Mouse (Mus musculus): ENCODE data around the gene Lrrc61. TPM values are rescaled to one million over a fixed set of nuclear protein-coding genes. Genes with fewer than 3 reads are reported as not detected.
A peak's percentile ranks its signal among the peaks of the same experiment; 100 is the strongest.

The Lrrc61 gene
- polyA plus RNA-seq, 1 experiment from 2014 or later, result 9.7 TPM

- no peak for ATAC-seq (ENCODE audit: low FRiP score, low TSS enrichment)
- Histone ChIP-seq H3K27me3 (ENCODE audit: control insufficient read depth, insufficient read depth, low read length) (no peaks in the 10 kb centered on the region), H3K4me3 (ENCODE audit: low read length) (no peak overlapping the region), H3K9me3 (ENCODE audit: control insufficient read depth, low read length) (no peaks in the 10 kb centered on the region), H3K27ac (ENCODE audit: low read depth, low read length) (no peak overlapping the region), H3K4me1 (ENCODE audit: control insufficient read depth, insufficient read depth, low read length) (peaks cover 12% of the 10 kb centered on the region), H3K36me3 (ENCODE audit: control insufficient read depth, insufficient read depth, low read length) (no peaks in the 10 kb centered on the region), H3K4me2 (replicated peaks; ENCODE audit: low read depth, low read length) (no peak overlapping the region), H3K9ac (ENCODE audit: low read depth, low read length) (no peak overlapping the region)
- WGBS, result 85% methylated on average over 3 of the region's 3 CpGs
These were observed 12.0 kb upstream of the Lrrc61 start for GRCm38 (mm10) chr6:48542631-48543030.

GRCm38 (mm10) chr6:48545251-48545650 lies 9.3 kb upstream of the Lrrc61 start:
- Histone ChIP-seq H3K4me1 (ENCODE audit: control insufficient read depth, insufficient read depth, low read length) (peaks cover 12% of the 10 kb centered on the region), H3K27ac (ENCODE audit: low read depth, low read length) (no peak overlapping the region), H3K4me2 (replicated peaks; ENCODE audit: low read depth, low read length) (no peak overlapping the region), H3K9ac (ENCODE audit: low read depth, low read length) (no peak overlapping the region), H3K9me3 (ENCODE audit: control insufficient read depth, low read length) (no peaks in the 10 kb centered on the region), H3K36me3 (ENCODE audit: control insufficient read depth, insufficient read depth, low read length) (no peaks in the 10 kb centered on the region), H3K4me3 (ENCODE audit: low read length) (no peak overlapping the region), H3K27me3 (ENCODE audit: control insufficient read depth, insufficient read depth, low read length) (no peaks in the 10 kb centered on the region)
- 65% methylated on average over 5 of the region's 5 CpGs for WGBS
- no peak for ATAC-seq (ENCODE audit: low FRiP score, low TSS enrichment)

DNA sequence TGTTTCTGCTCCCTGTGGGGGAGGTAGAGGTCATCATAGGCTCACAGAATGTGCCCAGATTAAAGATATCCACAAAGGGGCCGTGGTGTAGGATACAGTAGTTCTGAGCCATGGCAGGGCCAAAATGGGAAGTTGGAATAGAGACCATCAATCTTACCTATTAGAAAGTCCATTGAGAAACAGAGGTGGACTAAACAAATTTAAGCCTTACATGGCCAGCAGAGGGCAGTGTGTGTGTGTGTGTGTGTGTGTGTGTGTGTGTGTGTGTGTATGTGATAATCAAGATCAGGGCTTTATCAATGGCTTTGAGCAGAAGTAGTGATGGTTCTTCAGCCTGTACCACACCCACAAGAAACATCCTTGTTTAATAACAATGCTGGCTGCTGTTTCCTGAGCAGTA lies 8.3 kb upstream of the Lrrc61 start:
- no peak overlapping the region for H3K9ac ChIP-seq (ENCODE audit: low read depth, low read length)
- no peaks in the 10 kb centered on the region for H3K36me3 ChIP-seq (ENCODE audit: control insufficient read depth, insufficient read depth, low read length)
- H3K4me1 ChIP-seq (ENCODE audit: control insufficient read depth, insufficient read depth, low read length), result peaks cover 11% of the 10 kb centered on the region
- no peak overlapping the region for H3K4me3 ChIP-seq (ENCODE audit: low read length)
- no peaks in the 10 kb centered on the region for H3K27me3 ChIP-seq (ENCODE audit: control insufficient read depth, insufficient read depth, low read length)
- no peak overlapping the region for H3K4me2 ChIP-seq (replicated peaks; ENCODE audit: low read depth, low read length)
- no peaks in the 10 kb centered on the region for H3K9me3 ChIP-seq (ENCODE audit: control insufficient read depth, low read length)
- ATAC-seq (ENCODE audit: low FRiP score, low TSS enrichment), result no peak
- H3K27ac ChIP-seq (ENCODE audit: low read depth, low read length), result no peak overlapping the region
- 45% methylated on average over 1 of the region's 1 CpGs for WGBS

DNA sequence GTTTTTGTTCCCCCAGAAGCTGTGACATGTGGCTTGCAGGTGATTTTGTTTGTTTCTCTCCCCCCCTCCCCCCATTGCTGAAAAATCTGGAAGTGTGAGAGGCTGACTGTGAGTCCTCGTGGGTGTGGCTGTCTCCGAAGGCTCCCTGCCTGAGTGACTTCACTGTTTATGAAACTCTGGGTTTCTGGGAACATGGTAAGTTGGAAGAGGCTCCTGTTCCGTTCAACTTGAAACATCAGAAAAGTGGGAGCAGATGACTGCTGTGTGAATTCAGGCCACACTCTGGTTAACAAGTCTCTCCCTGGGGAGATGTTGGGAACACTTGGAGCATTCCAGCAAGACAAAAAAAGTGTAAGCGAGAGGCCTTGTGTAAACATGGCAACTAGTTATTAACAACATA lies 7.7 kb upstream of the Lrrc61 start:
- ATAC-seq (ENCODE audit: low FRiP score, low TSS enrichment), result no peak
- H3K27ac ChIP-seq (ENCODE audit: low read depth, low read length), result no peak overlapping the region
- 54% methylated on average over 4 of the region's 4 CpGs for WGBS

GRCm38 (mm10) chr6:48548314-48548713 lies 6.3 kb upstream of the Lrrc61 start:
- no peak overlapping the region for H3K9ac ChIP-seq (ENCODE audit: low read depth, low read length)
- ATAC-seq (ENCODE audit: low FRiP score, low TSS enrichment), result no peak
- no peak overlapping the region for H3K27ac ChIP-seq (ENCODE audit: low read depth, low read length)
- H3K9me3 ChIP-seq (ENCODE audit: control insufficient read depth, low read length), result no peaks in the 10 kb centered on the region
- H3K4me1 ChIP-seq (ENCODE audit: control insufficient read depth, insufficient read depth, low read length), result no peaks in the 10 kb centered on the region
- no peak overlapping the region for H3K4me2 ChIP-seq (replicated peaks; ENCODE audit: low read depth, low read length)
- H3K36me3 ChIP-seq (ENCODE audit: control insufficient read depth, insufficient read depth, low read length), result no peaks in the 10 kb centered on the region
- H3K4me3 ChIP-seq (ENCODE audit: low read length), result no peak overlapping the region
- no peaks in the 10 kb centered on the region for H3K27me3 ChIP-seq (ENCODE audit: control insufficient read depth, insufficient read depth, low read length)
- 75% methylated on average over 6 of the region's 6 CpGs for WGBS

More for the DNA sequence above, 7.7 kb upstream of the Lrrc61 start:
- Histone ChIP-seq H3K9ac (ENCODE audit: low read depth, low read length) (no peak overlapping the region), H3K4me2 (replicated peaks; ENCODE audit: low read depth, low read length) (no peak overlapping the region), H3K4me1 (ENCODE audit: control insufficient read depth, insufficient read depth, low read length) (peaks cover 5% of the 10 kb centered on the region), H3K4me3 (ENCODE audit: low read length) (no peak overlapping the region), H3K9me3 (ENCODE audit: control insufficient read depth, low read length) (no peaks in the 10 kb centered on the region), H3K27me3 (ENCODE audit: control insufficient read depth, insufficient read depth, low read length) (no peaks in the 10 kb centered on the region), H3K36me3 (ENCODE audit: control insufficient read depth, insufficient read depth, low read length) (no peaks in the 10 kb centered on the region)

DNA sequence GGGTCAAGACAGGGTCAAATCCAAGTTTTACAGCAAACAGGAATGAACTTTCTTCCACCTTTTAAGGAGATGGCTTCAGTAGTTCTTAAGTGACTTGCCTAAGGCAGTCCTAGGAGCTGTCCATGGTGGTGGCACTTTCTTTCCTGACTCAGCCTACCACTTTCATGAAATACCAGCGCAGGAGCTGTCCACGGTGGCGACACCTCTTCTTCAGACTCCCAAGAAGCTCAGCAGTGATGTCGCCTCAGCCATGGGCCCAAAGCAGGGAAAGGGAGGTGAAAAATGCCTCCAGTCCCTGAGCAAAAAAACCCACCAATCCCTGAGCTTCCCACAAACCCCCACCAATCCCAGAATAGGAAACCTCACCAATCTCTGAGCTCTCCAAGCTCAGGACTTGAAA lies 1.7 kb upstream of the Lrrc61 start:
- Histone ChIP-seq H3K4me1 (ENCODE audit: control insufficient read depth, insufficient read depth, low read length) (peaks cover 5% of the 10 kb centered on the region; the same call in 1 of the 2 replicates), H3K9me3 (ENCODE audit: control insufficient read depth, low read length) (no peaks in the 10 kb centered on the region), H3K27ac (ENCODE audit: low read depth, low read length) (no peak overlapping the region), H3K4me2 (replicated peaks; ENCODE audit: low read depth, low read length) (no peak overlapping the region), H3K36me3 (ENCODE audit: control insufficient read depth, insufficient read depth, low read length) (no peaks in the 10 kb centered on the region), H3K27me3 (ENCODE audit: control insufficient read depth, insufficient read depth, low read length) (no peaks in the 10 kb centered on the region), H3K9ac (ENCODE audit: low read depth, low read length) (no peak overlapping the region), H3K4me3 (ENCODE audit: low read length) (no peak overlapping the region)
- 59% methylated on average over 4 of the region's 4 CpGs for WGBS
- ATAC-seq (ENCODE audit: low FRiP score, low TSS enrichment), result no peak

DNA sequence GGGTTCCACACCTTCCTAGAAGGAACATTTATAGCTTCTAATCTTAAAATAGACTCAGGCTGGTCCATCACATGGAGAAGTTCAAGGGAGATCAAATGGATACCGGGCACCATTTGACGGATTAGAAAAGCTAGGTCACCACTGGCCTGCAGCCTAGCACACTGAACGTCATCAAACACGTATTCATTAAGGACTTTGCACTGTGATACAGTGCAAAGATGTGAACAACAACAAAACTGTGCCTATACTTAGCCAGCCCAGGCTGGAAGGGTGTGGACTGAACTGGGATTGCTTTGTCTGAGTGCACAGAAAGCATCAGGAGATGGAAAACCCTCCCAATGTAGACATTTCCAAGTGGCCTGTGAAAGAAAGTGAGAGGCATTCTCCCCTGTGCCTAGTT lies 777 bp upstream of the Lrrc61 start:
- peak overlapping the region; percentile 98 for H3K27ac ChIP-seq (ENCODE audit: low read depth, low read length)
- peak overlapping the region; percentile 64 for H3K4me2 ChIP-seq (replicated peaks; ENCODE audit: low read depth, low read length)
- peak overlapping the region; percentile 58 for H3K4me3 ChIP-seq (ENCODE audit: low read length)
- no peaks in the 10 kb centered on the region for H3K27me3 ChIP-seq (ENCODE audit: control insufficient read depth, insufficient read depth, low read length)
- H3K4me1 ChIP-seq (ENCODE audit: control insufficient read depth, insufficient read depth, low read length), result peaks cover 5% of the 10 kb centered on the region; the same call in 1 of the 2 replicates
- WGBS, result 87% methylated on average over 4 of the region's 4 CpGs
- no peaks in the 10 kb centered on the region for H3K9me3 ChIP-seq (ENCODE audit: control insufficient read depth, low read length)
- ATAC-seq (ENCODE audit: low FRiP score, low TSS enrichment), result no peak
- H3K9ac ChIP-seq (ENCODE audit: low read depth, low read length), result peak overlapping the region; percentile 75; the same call in 1 of the 2 replicates
- no peaks in the 10 kb centered on the region for H3K36me3 ChIP-seq (ENCODE audit: control insufficient read depth, insufficient read depth, low read length)

- peak overlapping the region; percentile 58 for H3K4me3 ChIP-seq (ENCODE audit: low read length)
- H3K36me3 ChIP-seq (ENCODE audit: control insufficient read depth, insufficient read depth, low read length), result no peaks in the 10 kb centered on the region
- H3K4me2 ChIP-seq (replicated peaks; ENCODE audit: low read depth, low read length), result peak overlapping the region; percentile 64
- peak overlapping the region; percentile 75 for H3K9ac ChIP-seq (ENCODE audit: low read depth, low read length)
- peaks cover 5% of the 10 kb centered on the region; the same call in 1 of the 2 replicates for H3K4me1 ChIP-seq (ENCODE audit: control insufficient read depth, insufficient read depth, low read length)
- H3K27me3 ChIP-seq (ENCODE audit: control insufficient read depth, insufficient read depth, low read length), result no peaks in the 10 kb centered on the region
- no peaks in the 10 kb centered on the region for H3K9me3 ChIP-seq (ENCODE audit: control insufficient read depth, low read length)
- peak; percentile 81 for ATAC-seq (ENCODE audit: low FRiP score, low TSS enrichment)
- H3K27ac ChIP-seq (ENCODE audit: low read depth, low read length), result peak overlapping the region; percentile 98
- WGBS, result 30% methylated on average over 13 of the region's 14 CpGs
These were observed 701 bp downstream of the Lrrc61 start for GRCm38 (mm10) chr6:48555104-48555890.

GRCm38 (mm10) chr6:48555956-48556355 lies 1.4 kb downstream of the Lrrc61 start:
- no peaks in the 10 kb centered on the region for H3K27me3 ChIP-seq (ENCODE audit: control insufficient read depth, insufficient read depth, low read length)
- ATAC-seq (ENCODE audit: low FRiP score, low TSS enrichment), result no peak
- H3K4me3 ChIP-seq (ENCODE audit: low read length), result no peak overlapping the region
- H3K36me3 ChIP-seq (ENCODE audit: control insufficient read depth, insufficient read depth, low read length), result no peaks in the 10 kb centered on the region
- no peaks in the 10 kb centered on the region for H3K9me3 ChIP-seq (ENCODE audit: control insufficient read depth, low read length)
- H3K27ac ChIP-seq (ENCODE audit: low read depth, low read length), result no peak overlapping the region; the same call in 1 of the 2 replicates
- 90% methylated on average over 3 of the region's 3 CpGs for WGBS
- H3K4me1 ChIP-seq (ENCODE audit: control insufficient read depth, insufficient read depth, low read length), result peaks cover 5% of the 10 kb centered on the region; the same call in 1 of the 2 replicates
- H3K4me2 ChIP-seq (replicated peaks; ENCODE audit: low read depth, low read length), result no peak overlapping the region
- H3K9ac ChIP-seq (ENCODE audit: low read depth, low read length), result no peak overlapping the region

Data from kidney, embryonic 14.5 days (tissue).